ENCODE assay signal across 24 mouse cellular contexts in the genomic region with DNA sequence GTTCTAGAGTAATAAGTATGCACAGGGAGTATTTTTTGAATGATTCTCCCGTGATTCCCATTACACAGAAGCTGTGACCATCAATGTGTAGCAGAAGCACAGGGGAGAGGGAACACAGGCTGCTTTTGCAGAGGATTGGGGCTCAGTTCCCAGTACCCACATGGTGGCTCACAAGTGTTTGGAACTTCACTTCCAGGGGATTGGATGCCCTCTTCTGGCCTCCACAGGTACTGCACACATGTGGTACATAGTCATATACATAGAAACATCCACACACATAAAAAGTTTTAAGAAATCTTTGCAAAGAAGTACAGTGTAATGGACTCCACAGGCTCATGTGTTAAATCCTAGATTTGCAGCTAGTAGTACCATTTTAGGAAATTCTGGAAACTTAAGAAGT.
DNase-seq lines count a peak whose midpoint lies in the region; ATAC-seq and TF ChIP-seq lines count a peak whose summit lies in the region.
"Had no signal": no experiment of that assay in that cellular context is flagged by ENCODE, and none has a peak within 500 bp of the region (broad histone marks: within the 10 kb centered on the region; RNA-seq: fewer than 3 reads in every experiment).

No protein-coding gene starts in this region.

- 88% methylated on average over 1 of the region's 1 CpGs for WGBS in heart, adult 2 months
- 74% methylated on average over 1 of the region's 1 CpGs for WGBS in heart, embryonic 11.5 days (ENCODE audit: insufficient replicate concordance)
- WGBS in midbrain, embryonic 11.5 days = 92% methylated on average over 1 of the region's 1 CpGs

- H3K79me2 ChIP-seq in heart, adult 2 months (replicated peaks; ENCODE audit: control insufficient read depth, insufficient read depth, low read length) = no peaks in the 10 kb centered on the region

- no peak for DNase-seq in heart, adult 2 months
- no peak for DNase-seq in left cerebral cortex, adult 2 months (ENCODE audit: extremely low spot score in 1 of 2, low spot score in 2 of 2)
- DNase-seq in left cerebral cortex, postnatal 14 days (ENCODE audit: low spot score in 2 of 2) = no peak
- DNase-seq in Patski (ENCODE audit: low read depth, low spot score) = no peak
- no peak for DNase-seq in midbrain, embryonic 11.5 days (ENCODE audit: low spot score, missing footprints)
- DNase-seq: adrenal gland, adult 2 months; cerebellum, adult 11-12 months; cerebellum, postnatal 10 days; gastrocnemius, postnatal 25 days; heart, postnatal 10 days; kidney, adult 18-20 months; kidney, postnatal 10 days; right cerebral cortex, postnatal 4 days had no signal

- no peak for TF ChIP-seq EP300 in heart, adult 2 months (IDR thresholded peaks at IDR 0.05; ENCODE audit: insufficient read depth, low read depth, low read length)

- POLR2A ChIA-PET in Patski (lab: Charles Lee) = no interaction called here

- H3K4me2 ChIP-seq in heart, embryonic 11.5 days = no peak overlapping the region
- H3K4me2 ChIP-seq in midbrain, embryonic 11.5 days = no peak overlapping the region
- H3K4me2 ChIP-seq: heart, embryonic 12.5 days; limb, embryonic 13.5 days; liver, embryonic 15.5 days had no signal

- peak; percentile 23 for TF ChIP-seq CTCF in heart, adult 2 months (IDR thresholded peaks at IDR 0.05)
- peak; percentile 8 for TF ChIP-seq CTCF in left cerebral cortex, adult 2 months (IDR thresholded peaks at IDR 0.05)
- peak; percentile 52 for TF ChIP-seq CTCF in E14TG2a.4 (conservative IDR thresholded peaks at IDR 0.05; ENCODE audit: low read length)
- TF ChIP-seq CTCF in Patski (IDR thresholded peaks at IDR 0.05) = peak; percentile 39

- H3K27me3 ChIP-seq in heart, adult 2 months (ENCODE audit: control insufficient read depth, insufficient read depth, low read length) = no peaks in the 10 kb centered on the region
- no peaks in the 10 kb centered on the region for H3K27me3 ChIP-seq in heart, embryonic 11.5 days (ENCODE audit: control insufficient read depth, insufficient read depth, low read length)
- no peaks in the 10 kb centered on the region for H3K27me3 ChIP-seq in E14TG2a.4 (ENCODE audit: insufficient read depth, low read length)
- no peaks in the 10 kb centered on the region for H3K27me3 ChIP-seq in Patski
- H3K27me3 ChIP-seq in midbrain, embryonic 11.5 days (ENCODE audit: control insufficient read depth, insufficient read depth, low read length) = no peaks in the 10 kb centered on the region
- H3K27me3 ChIP-seq: heart, embryonic 12.5 days; limb, embryonic 13.5 days; liver, embryonic 15.5 days had no signal

- peaks cover 3% of the 10 kb centered on the region for H3K9me3 ChIP-seq in heart, embryonic 11.5 days (replicated peaks; ENCODE audit: control insufficient read depth, low read length)
- peaks cover 7% of the 10 kb centered on the region; the same call in 1 of the 2 replicates for H3K9me3 ChIP-seq in E14TG2a.4 (ENCODE audit: low read length)
- H3K9me3 ChIP-seq in midbrain, embryonic 11.5 days (ENCODE audit: control insufficient read depth, low read length) = no peaks in the 10 kb centered on the region
- H3K9me3 ChIP-seq: liver, embryonic 15.5 days had no signal

- H3K4me3 ChIP-seq in heart, adult 2 months = no peak overlapping the region
- H3K4me3 ChIP-seq in heart, embryonic 11.5 days (ENCODE audit: low read depth, low read length) = no peak overlapping the region
- H3K4me3 ChIP-seq in left cerebral cortex, adult 2 months = no peak overlapping the region
- no peak overlapping the region for H3K4me3 ChIP-seq in E14TG2a.4 (replicated peaks; ENCODE audit: low read length)
- H3K4me3 ChIP-seq in midbrain, embryonic 11.5 days (ENCODE audit: low read depth, low read length) = no peak overlapping the region
- H3K4me3 ChIP-seq: forebrain, embryonic 10.5 days; heart, embryonic 12.5 days; hindbrain, embryonic 10.5 days; limb, embryonic 13.5 days; liver, embryonic 15.5 days had no signal

- H3K9ac ChIP-seq in heart, adult 2 months (ENCODE audit: low read depth, low read length) = no peak overlapping the region
- H3K9ac ChIP-seq in heart, embryonic 11.5 days (ENCODE audit: low read depth, low read length) = no peak overlapping the region
- no peak overlapping the region for H3K9ac ChIP-seq in midbrain, embryonic 11.5 days (ENCODE audit: low read length)
- H3K9ac ChIP-seq: heart, embryonic 12.5 days; limb, embryonic 13.5 days; liver, embryonic 15.5 days had no signal

- intact Hi-C loops in heart, adult 2 months (cut with DNase I) = loop anchor here (10.0 kb wide), 1 partner anchor 361 kb away; no protein-coding TSS in a partner anchor
- intact Hi-C loops in left cerebral cortex, adult 2 months (cut with DNase I) = loop anchor here (10.0 kb wide), 2 partner anchors 361 to 441 kb away; no protein-coding TSS in a partner anchor
- intact Hi-C loops in left cerebral cortex, postnatal 14 days (cut with DNase I) = loop anchor here (10.0 kb wide), 1 partner anchor 151 kb away; no protein-coding TSS in a partner anchor

- in situ Hi-C loops in Patski (cut with MboI; ENCODE audit: low pct_unique_long_range_greater_than_20kb) = no loop called here

- no peak for TF ChIP-seq POLR2A in heart, adult 2 months (IDR thresholded peaks at IDR 0.05; ENCODE audit: insufficient read depth, low read depth, low read length)

- H3K27ac ChIP-seq in heart, adult 2 months = no peak overlapping the region
- no peak overlapping the region for H3K27ac ChIP-seq in heart, embryonic 11.5 days (ENCODE audit: low read depth, low read length)
- H3K27ac ChIP-seq in left cerebral cortex, adult 2 months = no peak overlapping the region
- H3K27ac ChIP-seq in midbrain, embryonic 11.5 days (ENCODE audit: low read depth, low read length) = no peak overlapping the region
- H3K27ac ChIP-seq: forebrain, embryonic 10.5 days; hindbrain, embryonic 10.5 days; limb, embryonic 13.5 days; liver, embryonic 15.5 days; macrophage had no signal

- CTCF ChIA-PET in Patski (lab: Charles Lee) = interaction anchor here (1.6 to 1.9 kb wide), 2 partner anchors 14 to 30 kb away, joined by 4 to 5 read pairs; no protein-coding TSS in a partner anchor

- no peak for ATAC-seq in heart, embryonic 11.5 days (replicated peaks; ENCODE audit: insufficient number of reproducible peaks, low FRiP score, low TSS enrichment)
- ATAC-seq in Patski = no peak
- ATAC-seq in midbrain, embryonic 11.5 days (ENCODE audit: low FRiP score) = no peak
- ATAC-seq: forebrain, embryonic 16.5 days; hindbrain, embryonic 16.5 days; lung, postnatal 0 days had no signal

- no peaks in the 10 kb centered on the region for H3K4me1 ChIP-seq in heart, adult 2 months (ENCODE audit: control insufficient read depth, insufficient read depth, low read length)
- no peaks in the 10 kb centered on the region for H3K4me1 ChIP-seq in heart, embryonic 11.5 days (ENCODE audit: control insufficient read depth, insufficient read depth, low read length)
- H3K4me1 ChIP-seq in E14TG2a.4 (replicated peaks; ENCODE audit: low read depth, low read length) = no peaks in the 10 kb centered on the region
- H3K4me1 ChIP-seq in midbrain, embryonic 11.5 days (ENCODE audit: control insufficient read depth, insufficient read depth, low read length) = no peaks in the 10 kb centered on the region
- H3K4me1 ChIP-seq: forebrain, embryonic 10.5 days; heart, embryonic 12.5 days; limb, embryonic 13.5 days; liver, embryonic 15.5 days had no signal

- H3K36me3 ChIP-seq in heart, adult 2 months (ENCODE audit: control insufficient read depth, insufficient read depth, low read length) = no peaks in the 10 kb centered on the region
- no peaks in the 10 kb centered on the region for H3K36me3 ChIP-seq in heart, embryonic 11.5 days (ENCODE audit: control insufficient read depth, insufficient read depth, low read length)
- H3K36me3 ChIP-seq in E14TG2a.4 (ENCODE audit: insufficient read depth, low read length) = no peaks in the 10 kb centered on the region
- H3K36me3 ChIP-seq in midbrain, embryonic 11.5 days (ENCODE audit: control insufficient read depth, insufficient read depth, low read length) = no peaks in the 10 kb centered on the region
- H3K36me3 ChIP-seq: forebrain, embryonic 10.5 days; heart, embryonic 12.5 days; hindbrain, embryonic 10.5 days; limb, embryonic 13.5 days; liver, embryonic 15.5 days had no signal
